Mouse (Mus musculus) lung, postnatal 25 days (tissue): ENCODE data around the gene Nme1.

Experiments used
- DNase-seq: peaks from one replicate; pipeline ENCODE4 v3.0.0; 2022; ENCODE audit warnings: low spot score

The Nme1 gene

DNA sequence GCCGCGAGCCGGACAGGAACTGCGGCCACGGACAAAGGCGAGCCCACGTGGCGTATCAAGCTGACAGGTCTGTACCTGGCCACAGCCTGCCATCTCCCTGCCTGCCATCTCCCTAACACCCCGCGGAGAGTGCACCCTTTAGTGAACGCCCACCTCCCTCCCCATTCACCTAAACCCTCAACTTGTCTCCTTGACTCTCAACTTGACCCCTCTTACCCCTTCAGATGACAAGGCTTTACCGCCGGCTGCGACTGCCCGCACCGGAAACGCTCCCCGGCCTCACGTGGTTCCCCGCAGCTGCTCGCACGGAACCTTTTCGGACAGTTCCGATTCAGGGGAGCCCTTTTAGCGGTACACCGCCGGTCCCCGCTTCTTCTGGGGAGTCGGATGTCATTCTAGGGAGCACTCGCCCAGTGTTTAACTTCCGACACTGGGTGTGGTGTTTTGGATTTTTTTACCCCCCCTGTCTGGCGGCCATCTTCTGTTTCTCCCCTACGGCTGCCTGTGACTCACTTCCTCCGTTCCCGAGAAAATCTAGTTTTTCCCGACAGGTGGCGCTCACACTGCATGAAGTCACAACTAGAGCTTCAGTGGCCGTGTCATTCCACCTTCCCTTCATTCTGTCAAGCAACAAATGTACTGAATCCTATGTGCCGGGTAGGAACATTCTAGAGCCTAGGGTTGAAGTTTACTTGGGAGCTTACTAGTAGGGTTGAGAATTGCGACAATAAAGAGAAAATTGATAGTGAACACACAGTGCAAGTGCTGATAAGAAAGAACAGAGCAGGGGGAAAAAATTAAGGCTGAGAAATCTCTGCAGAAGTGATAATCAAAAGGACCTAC is at the start of gene Nme1, which contains the start of gene Gm20390:
Nme1 (minus strand) TSS at position 517 of the 843 bp plus-strand sequence.
Gm20390 (minus strand) TSS at position 289 of the 843 bp plus-strand sequence.
- peak; percentile 98 for DNase-seq

DNA sequence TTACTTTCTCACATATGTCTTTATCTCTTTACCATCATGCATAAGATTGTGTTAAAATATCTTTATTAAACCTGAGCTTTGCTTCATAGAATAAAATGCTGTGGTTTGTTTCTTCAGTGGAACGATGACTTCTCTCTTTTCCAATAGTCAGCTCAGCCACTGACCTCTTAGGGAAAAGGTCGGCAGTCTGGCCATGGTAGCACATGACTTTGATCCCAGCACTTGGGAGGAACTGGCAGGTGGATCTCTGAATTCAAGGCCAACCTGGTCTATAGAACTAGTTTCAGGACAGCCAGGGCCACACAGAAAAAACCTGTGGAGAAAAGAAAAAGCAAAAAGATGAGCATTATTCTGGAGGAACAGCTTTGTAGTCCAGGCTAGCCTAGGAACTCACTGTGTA is 35.0 kb upstream of the Nme1 start:
- DNase-seq: no peak

DNA sequence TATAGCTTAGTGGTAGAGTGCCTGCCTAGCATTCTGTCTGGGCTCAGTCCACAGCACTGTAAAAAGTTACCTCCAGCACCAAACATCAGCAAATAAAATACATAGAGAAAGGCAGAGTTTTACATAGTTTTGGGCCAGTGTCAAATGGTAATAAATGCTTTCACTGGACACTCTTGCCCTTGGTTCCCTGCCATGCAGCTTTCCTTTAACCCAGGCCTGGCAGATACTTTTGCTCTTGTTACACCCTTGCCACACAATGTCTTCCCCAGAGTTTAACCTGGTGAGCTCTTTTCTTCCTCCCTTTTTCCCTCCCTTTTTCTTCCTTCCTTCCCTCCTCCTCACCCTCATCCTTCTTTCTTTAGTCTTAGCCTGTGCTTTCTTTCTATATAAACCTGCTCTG is 31.0 kb upstream of the Nme1 start:
- DNase-seq: no peak

DNA sequence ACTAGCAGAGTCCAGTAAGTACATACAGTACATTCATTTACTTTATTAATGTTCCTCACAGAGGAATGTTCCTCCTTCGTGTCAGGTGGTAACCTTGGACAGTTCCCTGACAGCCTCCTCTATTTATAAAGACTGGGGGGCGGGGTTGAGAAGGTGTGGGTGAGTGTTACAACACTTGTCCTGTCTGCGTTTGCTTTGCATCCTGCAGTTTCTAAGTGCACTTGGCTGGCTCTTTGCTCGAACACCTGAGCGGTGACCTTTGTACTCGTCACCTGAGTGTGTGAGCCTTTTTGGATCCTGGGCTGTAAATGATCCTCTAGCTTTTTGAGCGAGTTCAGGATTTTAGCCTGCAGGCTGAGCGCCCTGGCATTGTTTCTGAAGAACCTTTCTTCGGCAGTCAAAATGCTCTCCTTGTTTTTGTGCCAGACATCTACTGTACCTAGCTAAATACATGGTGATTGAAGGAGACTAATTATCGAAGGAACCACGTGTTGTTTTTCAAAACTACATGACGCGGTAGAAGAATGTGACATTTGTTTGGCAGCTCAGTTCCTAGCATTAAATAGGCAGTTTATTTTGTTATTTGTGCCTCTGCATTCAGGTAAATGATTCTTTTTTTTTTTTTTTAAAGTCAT is 28.9 kb upstream of the Nme1 start:
- peak; percentile 86 for DNase-seq

DNA sequence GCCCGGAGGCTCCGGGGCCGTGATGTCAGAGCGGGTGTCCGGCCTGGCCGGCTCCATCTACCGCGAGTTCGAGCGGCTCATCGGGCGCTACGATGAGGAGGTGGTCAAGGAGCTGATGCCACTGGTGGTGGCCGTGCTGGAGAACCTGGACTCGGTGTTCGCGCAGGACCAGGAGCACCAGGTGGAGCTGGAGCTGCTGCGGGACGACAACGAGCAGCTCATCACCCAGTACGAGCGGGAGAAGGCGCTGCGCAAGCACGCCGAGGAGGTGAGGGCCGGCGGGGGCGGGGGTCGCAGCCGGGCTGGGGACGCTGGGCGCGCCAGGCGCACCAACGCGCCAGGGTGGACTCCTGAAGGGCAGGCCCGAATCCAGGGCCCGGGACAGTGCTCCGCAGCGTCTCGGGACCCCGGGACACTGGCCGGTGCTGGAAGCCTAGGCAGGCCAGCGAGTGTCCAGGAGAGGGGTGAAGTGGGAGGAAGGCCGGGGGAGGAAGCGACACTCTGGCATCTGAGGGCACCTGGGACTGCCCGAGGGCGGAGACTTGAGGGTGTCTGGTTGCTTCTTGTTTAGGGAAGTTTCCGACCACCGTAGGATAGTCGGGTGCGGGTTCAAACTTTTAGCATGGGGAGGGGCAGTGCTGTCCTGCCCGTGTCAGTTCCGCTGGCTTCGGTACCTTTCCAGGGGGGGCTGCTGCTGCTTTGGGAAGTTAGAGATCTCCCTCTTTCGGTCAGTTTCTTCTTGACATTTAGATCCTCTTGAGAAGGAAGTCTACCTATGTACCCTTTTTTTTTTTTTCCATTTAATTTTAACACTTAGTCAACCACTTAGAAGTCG is 28.2 kb upstream of the Nme1 start:
- DNase-seq: peak; percentile 49

GRCm38 (mm10) chr11:93995720-93996305 is 27.5 kb upstream of the Nme1 start, which contains the start of gene Spag9:
Spag9 (plus strand) TSS chr11:93996091.
- peak; percentile 94 for DNase-seq

- peak; percentile 94 for DNase-seq
These were observed 26.9 kb upstream of the Nme1 start for GRCm38 (mm10) chr11:93995111-93995719.

GRCm38 (mm10) chr11:93994531-93994930 is 26.2 kb upstream of the Nme1 start:
- no peak for DNase-seq

DNA sequence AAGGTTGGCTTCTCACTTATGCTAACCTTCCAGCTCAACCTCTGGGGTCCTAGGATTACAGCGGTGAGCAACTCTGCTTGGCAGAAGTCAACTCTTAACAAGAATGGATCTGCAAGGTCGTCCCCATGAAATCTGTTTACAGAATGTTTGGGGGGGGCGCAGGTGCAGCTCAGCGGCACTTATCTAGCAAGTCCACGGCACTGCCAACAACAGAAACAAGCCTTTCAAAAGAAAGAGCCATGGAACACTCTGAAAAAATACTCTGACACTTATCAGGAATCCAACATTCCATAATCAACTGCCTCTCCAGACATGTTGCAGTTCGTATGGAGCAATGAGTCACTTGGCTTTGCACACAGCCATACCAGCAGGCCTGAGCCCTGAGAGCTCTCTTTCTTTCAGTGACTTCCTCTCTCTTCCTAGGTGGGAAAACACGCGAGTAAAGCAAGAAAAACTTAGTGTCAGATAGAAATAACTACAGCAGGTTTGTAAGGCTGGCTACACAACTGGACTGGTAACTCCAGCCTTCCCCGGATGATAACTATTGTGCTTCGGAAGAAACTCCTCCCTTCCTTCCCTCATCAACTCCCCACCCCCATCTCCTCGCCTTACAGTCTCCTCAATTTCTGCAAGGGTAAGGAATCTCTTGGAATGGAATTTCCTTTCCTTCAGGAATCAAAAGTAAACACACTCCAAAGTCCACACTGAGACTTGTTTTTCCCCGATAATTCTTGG is 20.2 kb upstream of the Nme1 start:
- peak; percentile 49 for DNase-seq

DNA sequence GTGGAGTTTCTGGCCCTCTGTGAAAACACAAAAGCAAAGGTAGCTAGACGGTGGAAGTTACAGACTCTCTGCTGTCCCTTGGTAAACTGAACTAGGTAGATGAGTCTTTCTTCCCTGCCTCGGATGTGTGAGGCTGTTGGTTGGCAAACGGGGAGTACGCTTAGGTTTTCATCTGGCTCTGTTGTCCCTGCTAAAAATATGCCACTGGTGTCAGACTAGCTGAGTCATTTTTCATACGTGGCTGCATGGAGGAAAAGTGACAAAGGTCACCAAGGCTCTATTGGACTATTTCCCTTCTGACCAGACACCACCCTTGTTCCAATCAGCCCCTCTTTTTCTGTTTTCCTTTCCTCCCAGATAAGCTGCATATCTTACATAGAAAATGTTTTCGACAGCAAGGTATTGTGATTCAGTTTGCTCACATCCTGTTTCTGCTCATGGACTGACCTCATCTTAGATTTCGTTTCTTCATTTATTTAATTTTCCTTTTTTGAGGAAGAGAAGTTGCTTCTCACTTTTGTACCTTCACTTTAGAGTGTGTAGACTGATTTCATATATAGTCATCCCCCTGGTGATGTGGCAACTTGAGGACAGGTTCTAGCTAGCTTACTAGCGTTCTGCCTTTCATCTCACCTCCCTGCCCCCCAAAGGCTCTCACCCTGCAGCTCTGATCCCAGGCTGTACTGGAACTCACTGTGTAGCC is 19.5 kb upstream of the Nme1 start:
- peak; percentile 29 for DNase-seq

- DNase-seq: no peak
These were observed 18.7 kb upstream of the Nme1 start for GRCm38 (mm10) chr11:93987026-93987425.

- no peak for DNase-seq
These were observed 18.0 kb upstream of the Nme1 start for GRCm38 (mm10) chr11:93986298-93986697.

DNA sequence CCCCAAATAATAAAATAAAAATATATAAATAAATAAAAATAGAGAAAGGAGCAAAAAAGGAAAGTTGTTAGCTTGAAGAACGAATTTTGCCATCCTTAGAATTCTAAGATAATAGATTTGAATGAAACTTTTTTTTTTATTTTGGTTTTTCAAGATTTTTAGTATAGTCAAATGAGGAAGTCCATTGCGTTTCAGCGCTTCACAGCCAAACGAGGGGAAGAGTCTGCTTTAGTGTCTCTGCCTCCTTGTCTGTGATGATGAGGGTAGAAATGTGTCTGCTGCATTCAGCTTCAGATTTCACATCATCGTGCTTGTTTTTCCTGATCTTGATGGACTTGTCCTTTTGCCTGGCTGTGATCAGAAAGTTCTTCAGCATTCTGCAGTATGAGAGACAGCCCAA is 16.9 kb upstream of the Nme1 start:
- DNase-seq: no peak

DNA sequence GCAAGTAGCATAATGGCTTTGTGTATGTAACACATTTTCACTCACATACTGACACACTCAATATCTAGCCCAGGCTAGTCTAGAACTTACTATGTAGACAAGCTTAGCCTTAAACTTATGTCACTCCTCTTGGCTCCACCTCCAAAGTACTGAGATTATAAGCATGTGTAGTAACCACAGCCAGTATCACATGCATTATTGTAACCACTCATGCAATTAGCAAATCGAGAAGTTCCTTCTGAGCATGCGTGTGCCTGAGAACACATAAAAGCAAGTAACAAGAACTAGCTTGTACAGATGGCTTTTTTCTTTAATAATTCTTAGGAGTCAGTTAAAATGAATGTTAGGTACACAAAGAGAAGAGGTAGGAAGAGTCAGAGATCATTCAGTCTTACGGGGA is 16.3 kb upstream of the Nme1 start:
- DNase-seq: peak; percentile 14

DNA sequence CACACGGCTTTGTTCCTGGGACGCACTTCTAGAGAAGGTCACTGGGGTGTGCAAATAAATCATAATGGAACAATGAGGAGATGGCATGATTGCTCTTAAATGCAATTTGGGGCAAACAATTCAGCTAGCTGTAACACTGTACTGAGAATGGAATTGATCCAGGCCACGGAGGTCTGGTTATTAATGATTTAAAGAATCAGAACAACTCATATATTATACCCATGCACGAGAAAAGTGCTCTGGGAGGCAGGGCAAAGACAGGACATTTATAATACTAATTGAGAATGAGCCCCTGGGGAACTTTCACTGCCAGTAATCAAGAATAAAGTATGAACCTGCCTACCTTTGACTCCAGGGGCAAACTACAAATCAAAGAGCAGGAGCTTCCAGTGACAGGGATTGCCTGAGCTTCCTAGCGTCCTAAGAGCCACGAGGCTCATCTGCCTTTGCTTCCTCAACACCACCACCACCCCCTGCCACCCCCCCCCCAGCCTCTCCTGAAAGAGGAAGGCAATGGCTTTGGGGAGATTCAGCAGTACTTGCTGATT is 11.3 kb upstream of the Nme1 start:
- DNase-seq: no peak

DNA sequence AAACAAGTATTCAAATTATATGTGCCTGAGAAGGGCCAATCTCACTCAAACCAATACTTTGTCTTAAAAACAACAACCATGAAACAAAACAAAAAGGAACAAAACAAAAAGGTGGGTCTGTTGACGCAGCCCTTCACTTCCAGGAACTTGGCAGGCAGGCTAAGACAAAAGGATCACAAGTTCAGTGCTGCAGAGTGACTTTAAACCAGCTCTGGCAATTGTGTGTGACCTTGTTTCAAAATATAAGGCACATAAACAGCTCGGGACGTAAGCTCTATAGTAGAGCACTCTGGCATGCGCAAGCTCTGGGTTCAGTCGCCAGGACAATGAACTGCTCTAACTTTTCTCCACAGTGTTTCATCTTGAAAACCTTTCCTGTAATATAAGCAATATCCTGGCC is 4.6 kb upstream of the Nme1 start:
- DNase-seq: no peak

GRCm38 (mm10) chr11:93969799-93970198 is 1.5 kb upstream of the Nme1 start:
- DNase-seq: no peak

DNA sequence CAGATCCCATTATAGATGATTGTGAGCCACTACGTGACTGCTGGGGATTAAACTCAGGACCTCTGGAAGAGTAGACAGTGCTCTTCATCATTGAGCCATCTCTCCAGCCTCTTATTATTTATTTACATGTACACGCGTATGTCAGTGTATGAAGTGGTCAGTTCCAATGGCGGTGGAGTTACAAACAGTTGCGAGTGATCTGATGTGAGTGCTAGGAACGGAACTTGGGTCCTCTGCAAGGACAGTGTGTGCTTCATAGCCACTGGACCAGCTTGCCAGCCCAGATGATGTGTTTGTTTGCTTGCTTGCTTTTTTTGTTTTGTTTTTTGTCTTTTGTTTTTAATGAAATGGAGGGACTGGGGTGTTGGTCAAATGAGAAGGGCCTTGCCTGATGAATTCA is 850 bp upstream of the Nme1 start:
- DNase-seq: no peak

DNA sequence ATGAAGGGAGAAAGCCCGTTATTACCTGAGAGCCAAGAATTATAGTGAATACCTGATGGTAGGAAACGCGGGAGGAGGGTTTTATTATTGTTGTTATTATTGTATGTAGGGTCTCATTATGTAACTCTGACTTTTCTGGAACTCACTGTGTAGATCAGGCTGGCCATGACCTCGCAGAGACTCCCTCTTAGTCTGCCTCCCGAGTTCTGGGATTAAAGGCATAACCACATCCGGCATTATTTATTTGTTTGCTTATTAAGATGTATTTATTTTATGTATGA is 467 bp upstream of the Nme1 start:
- DNase-seq: no peak

- no peak for DNase-seq
These were observed 940 bp downstream of the Nme1 start for GRCm38 (mm10) chr11:93967381-93967780.
